Mouse (Mus musculus): ENCODE data around the gene Agpat3.

Gene Agpat3

GRCm38 (mm10) chr10:78351887-78352665 lies at the start of gene Agpat3:
Gene Agpat3 (minus strand): TSS chr10:78352489.
- DNase-seq (ENCODE audit: low spot score in 2 of 2) = peak; percentile 22 to 54

- DNase-seq (ENCODE audit: low spot score in 2 of 2) = no peak
These were observed 48.8 kb upstream of the Agpat3 start for GRCm38 (mm10) chr10:78401127-78401526.

- peak; percentile 28 to 34 for DNase-seq (ENCODE audit: low spot score in 2 of 2)
These were observed 46.9 kb upstream of the Agpat3 start for GRCm38 (mm10) chr10:78399090-78399657.

GRCm38 (mm10) chr10:78396625-78396885 lies 44.3 kb upstream of the Agpat3 start:
- no peak for DNase-seq (ENCODE audit: low spot score in 2 of 2)

GRCm38 (mm10) chr10:78395819-78396624 lies 43.7 kb upstream of the Agpat3 start:
- DNase-seq (ENCODE audit: low spot score in 2 of 2) = peak; percentile 76 to 95

GRCm38 (mm10) chr10:78395377-78395776 lies 43.1 kb upstream of the Agpat3 start:
- DNase-seq (ENCODE audit: low spot score in 2 of 2) = no peak

- DNase-seq (ENCODE audit: low spot score in 2 of 2) = peak; percentile 53 to 80
These were observed 39.8 kb upstream of the Agpat3 start for GRCm38 (mm10) chr10:78392072-78392471.

- no peak for DNase-seq (ENCODE audit: low spot score in 2 of 2)
These were observed 38.7 kb upstream of the Agpat3 start for GRCm38 (mm10) chr10:78390982-78391470.

- DNase-seq (ENCODE audit: low spot score in 2 of 2) = no peak
These were observed 36.1 kb upstream of the Agpat3 start for GRCm38 (mm10) chr10:78388216-78388980.

- peak in 1 of 2 experiments; percentile 27 for DNase-seq (ENCODE audit: low spot score in 2 of 2)
These were observed 33.2 kb upstream of the Agpat3 start for GRCm38 (mm10) chr10:78385520-78385919.

- no peak for DNase-seq (ENCODE audit: low spot score in 2 of 2)
These were observed 31.3 kb upstream of the Agpat3 start for GRCm38 (mm10) chr10:78383567-78383966.

- no peak for DNase-seq (ENCODE audit: low spot score in 2 of 2)
These were observed 26.2 kb upstream of the Agpat3 start for GRCm38 (mm10) chr10:78378516-78378915.

GRCm38 (mm10) chr10:78372681-78373668 lies 20.7 kb upstream of the Agpat3 start:
- DNase-seq (ENCODE audit: low spot score in 2 of 2) = no peak

GRCm38 (mm10) chr10:78371746-78372145 lies 19.5 kb upstream of the Agpat3 start:
- no peak for DNase-seq (ENCODE audit: low spot score in 2 of 2)

GRCm38 (mm10) chr10:78367586-78367985 lies 15.3 kb upstream of the Agpat3 start:
- no peak for DNase-seq (ENCODE audit: low spot score in 2 of 2)

GRCm38 (mm10) chr10:78366851-78367312 lies 14.6 kb upstream of the Agpat3 start:
- no peak for DNase-seq (ENCODE audit: low spot score in 2 of 2)

- DNase-seq (ENCODE audit: low spot score in 2 of 2) = no peak
These were observed 14.0 kb upstream of the Agpat3 start for GRCm38 (mm10) chr10:78366195-78366834.

- no peak for DNase-seq (ENCODE audit: low spot score in 2 of 2)
These were observed 13.3 kb upstream of the Agpat3 start for GRCm38 (mm10) chr10:78365555-78365954.

- DNase-seq (ENCODE audit: low spot score in 2 of 2) = no peak
These were observed 11.8 kb upstream of the Agpat3 start for GRCm38 (mm10) chr10:78364106-78364505.

- no peak for DNase-seq (ENCODE audit: low spot score in 2 of 2)
These were observed 11.1 kb upstream of the Agpat3 start for GRCm38 (mm10) chr10:78363366-78363765.
